Comparison of ENCODE assay signal across 11 mouse cellular contexts in the genomic region with DNA sequence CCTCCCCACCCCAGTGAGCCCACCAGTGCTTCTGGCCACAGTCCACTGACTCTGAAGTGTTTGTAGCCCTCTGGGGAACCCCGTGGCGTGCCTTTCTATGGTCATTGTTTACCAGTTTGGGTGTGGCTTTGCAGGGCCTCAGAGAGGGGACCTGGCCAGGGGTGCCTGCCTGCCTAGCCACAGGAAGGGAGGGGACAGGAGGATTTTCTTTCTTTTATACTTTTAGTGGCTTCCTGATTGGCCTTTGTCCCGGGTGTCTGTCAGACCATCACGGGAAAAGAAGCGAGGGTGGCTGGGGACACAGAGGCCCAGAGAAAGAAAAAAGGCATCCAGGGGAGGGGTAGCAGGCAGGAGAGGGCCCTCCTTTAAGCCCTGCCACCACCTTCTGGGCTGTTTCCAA. TPM values are rescaled to one million over a fixed set of nuclear protein-coding genes. Genes with fewer than 3 reads are reported as not detected.
DNase-seq lines count a peak whose midpoint lies in the region; ATAC-seq and TF ChIP-seq lines count a peak whose summit lies in the region.
"Had no signal": no experiment of that assay in that cellular context is flagged by ENCODE, and none has a peak within 500 bp of the region (broad histone marks: within the 10 kb centered on the region; RNA-seq: fewer than 3 reads in every experiment).

No protein-coding gene starts in this region.

- no peak overlapping the region for H3K9ac ChIP-seq in heart, postnatal 0 days (replicated peaks; ENCODE audit: low read depth, low read length)
- H3K9ac ChIP-seq in lung, embryonic 15.5 days: no peak overlapping the region

- H3K27me3 ChIP-seq in heart, postnatal 0 days (ENCODE audit: control insufficient read depth, insufficient read depth, low read length): no peaks in the 10 kb centered on the region; the same call in 1 of the 2 replicates
- H3K27me3 ChIP-seq in lung, embryonic 15.5 days: no peaks in the 10 kb centered on the region
- H3K27me3 ChIP-seq: limb, embryonic 13.5 days had no signal

- H3K4me2 ChIP-seq in heart, postnatal 0 days (ENCODE audit: low read depth, low read length): no peak overlapping the region
- H3K4me2 ChIP-seq in lung, embryonic 15.5 days: no peak overlapping the region
- H3K4me2 ChIP-seq: limb, embryonic 13.5 days had no signal

- no peak for DNase-seq in gastrocnemius, adult 2 months
- DNase-seq in gastrocnemius, postnatal 14 days: no peak
- DNase-seq in 3134 (ENCODE audit: extremely low read depth, insufficient read length, low spot score) (peak; percentile 32), adipocyte (ENCODE audit: low spot score) (no peak)
- no peak for DNase-seq in heart, postnatal 0 days (ENCODE audit: low spot score)
- DNase-seq in layer of hippocampus, postnatal 25 days (ENCODE audit: extremely low spot score in 1 of 2, low spot score in 1 of 2): no peak
- DNase-seq in gastrocnemius, adult 8-10 months (ENCODE audit: low spot score in 2 of 2): no peak
- DNase-seq: cerebellum, adult 9-11 months; midbrain, embryonic 14.5 days had no signal

- TF ChIP-seq EP300 in heart, postnatal 0 days (IDR thresholded peaks at IDR 0.05; ENCODE audit: low read depth): no peak; the same call in 1 of the 2 replicates

- no peak overlapping the region for H3K4me3 ChIP-seq in gastrocnemius, adult 2 months
- no peak overlapping the region for H3K4me3 ChIP-seq in heart, postnatal 0 days (ENCODE audit: low read depth, low read length)
- H3K4me3 ChIP-seq in lung, embryonic 15.5 days: no peak overlapping the region
- H3K4me3 ChIP-seq: limb, embryonic 13.5 days had no signal

- peaks cover 95% of the 10 kb centered on the region for H3K36me3 ChIP-seq in heart, postnatal 0 days (replicated peaks; ENCODE audit: control insufficient read depth, insufficient read depth, low read length)
- peaks cover 49% of the 10 kb centered on the region for H3K36me3 ChIP-seq in lung, embryonic 15.5 days

- H3K9me3 ChIP-seq in heart, postnatal 0 days (replicated peaks; ENCODE audit: control insufficient read depth, low read length): no peaks in the 10 kb centered on the region
- no peaks in the 10 kb centered on the region for H3K9me3 ChIP-seq in lung, embryonic 15.5 days
- H3K9me3 ChIP-seq: limb, embryonic 13.5 days had no signal

- intact Hi-C loops in gastrocnemius, adult 2 months (cut with DNase I): loop anchor here (2.0 kb wide), 1 partner anchor 53 kb away; a partner anchor contains a TSS
- intact Hi-C loops in gastrocnemius, postnatal 14 days (cut with DNase I; ENCODE audit: low total_unique reads): no loop called here

- ATAC-seq in heart, postnatal 0 days (ENCODE audit: insufficient read depth, low read depth): no peak
- ATAC-seq in lung, embryonic 15.5 days (ENCODE audit: borderline replicate concordance, extremely low read depth, low FRiP score, low TSS enrichment): 0 out of 2 replicates have a peak, but pooled peaks have one; percentile 2

- peak overlapping the region; percentile 57 for H3K27ac ChIP-seq in gastrocnemius, adult 2 months
- H3K27ac ChIP-seq in heart, postnatal 0 days (ENCODE audit: low read depth): peak overlapping the region; percentile 46; the same call in 1 of the 2 replicates
- peak overlapping the region; percentile 19 for H3K27ac ChIP-seq in lung, embryonic 15.5 days
- H3K27ac ChIP-seq: limb, embryonic 13.5 days had no signal

- TF ChIP-seq CTCF in gastrocnemius, adult 2 months (IDR thresholded peaks at IDR 0.05): no peak
- TF ChIP-seq CTCF in heart, postnatal 0 days (IDR thresholded peaks at IDR 0.05; ENCODE audit: low read depth): no peak

- WGBS in heart, postnatal 0 days: 68% methylated on average over 5 of the region's 5 CpGs
- 36% methylated on average over 5 of the region's 5 CpGs for WGBS in lung, embryonic 15.5 days

- no peaks in the 10 kb centered on the region for H3K4me1 ChIP-seq in heart, postnatal 0 days (ENCODE audit: control insufficient read depth, insufficient read depth)
- peaks cover 29% of the 10 kb centered on the region; the same call in 1 of the 2 replicates for H3K4me1 ChIP-seq in lung, embryonic 15.5 days

RNA-seq across cellular contexts. Expression of a gene that starts 54.2 kb away (rescaled TPM):
- 10 to 100 TPM; 67.0 to 91.9 TPM for total RNA-seq in gastrocnemius, adult 2 months (2021)
- 10 to 100 TPM; 33.5 to 39.8 TPM for total RNA-seq in gastrocnemius, postnatal 14 days (2021)
- 95.3 and 149 TPM in 2 replicates for total RNA-seq in heart, postnatal 0 days (2014; rRNA removed; ENCODE audit: low replicate concordance)
- 87.4 and 116 TPM in 2 replicates for polyA plus RNA-seq in heart, postnatal 0 days (2015; fragmentation: Nextera tagmentation; extraction: Ambion mirVana)
- 47.1 and 48.4 TPM in 2 replicates for polyA plus RNA-seq in lung, embryonic 15.5 days (2015; fragmentation: Nextera tagmentation; extraction: Ambion mirVana)
- total RNA-seq in layer of hippocampus, postnatal 25 days (2021): 100 to 1,000 TPM; 104 to 168 TPM
- total RNA-seq in gastrocnemius, adult 8-10 months (2022): 10 to 100 TPM; 66.0 to 81.7 (median 77.6) TPM
